Mouse (Mus musculus): ENCODE data around the gene Gm42791.

Gene Gm42791

GRCm38 (mm10) chr5:148994706-148995414, at the start of gene Gm42791:
Gm42791 (minus strand) TSS chr5:148995147.
- peak; percentile 92 to 95 for DNase-seq

DNA sequence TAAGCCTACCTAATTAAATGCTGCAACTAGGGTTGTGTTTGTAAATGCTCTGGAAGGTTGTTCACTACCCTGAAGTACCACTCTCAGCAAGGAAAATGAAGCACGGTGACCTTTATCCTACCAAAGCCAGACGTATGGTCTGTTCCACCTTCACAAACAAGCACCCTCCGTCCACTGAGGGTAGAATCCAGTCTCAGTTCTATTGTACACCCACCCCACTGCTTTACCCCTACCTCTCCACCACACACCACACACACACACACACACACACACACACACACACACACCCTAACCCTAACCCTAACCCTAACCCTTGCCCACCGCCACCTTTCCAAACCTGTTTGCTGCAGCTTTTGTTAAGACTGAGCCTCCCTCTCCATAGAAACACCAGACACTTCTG, 49.1 kb upstream of the Gm42791 start:
- DNase-seq = no peak

- no peak for DNase-seq
Measured at GRCm38 (mm10) chr5:149043240-149043639, 48.3 kb upstream of the Gm42791 start.

GRCm38 (mm10) chr5:149039825-149040224, 44.9 kb upstream of the Gm42791 start:
- DNase-seq = peak in 1 of 2 experiments; percentile 55

- DNase-seq = peak; percentile 42 to 64
Measured at GRCm38 (mm10) chr5:149037729-149038128, 42.8 kb upstream of the Gm42791 start.

GRCm38 (mm10) chr5:149036920-149037319, 42.0 kb upstream of the Gm42791 start:
- DNase-seq = no peak

- no peak for DNase-seq
Measured at GRCm38 (mm10) chr5:149032438-149032837, 37.5 kb upstream of the Gm42791 start.

DNA sequence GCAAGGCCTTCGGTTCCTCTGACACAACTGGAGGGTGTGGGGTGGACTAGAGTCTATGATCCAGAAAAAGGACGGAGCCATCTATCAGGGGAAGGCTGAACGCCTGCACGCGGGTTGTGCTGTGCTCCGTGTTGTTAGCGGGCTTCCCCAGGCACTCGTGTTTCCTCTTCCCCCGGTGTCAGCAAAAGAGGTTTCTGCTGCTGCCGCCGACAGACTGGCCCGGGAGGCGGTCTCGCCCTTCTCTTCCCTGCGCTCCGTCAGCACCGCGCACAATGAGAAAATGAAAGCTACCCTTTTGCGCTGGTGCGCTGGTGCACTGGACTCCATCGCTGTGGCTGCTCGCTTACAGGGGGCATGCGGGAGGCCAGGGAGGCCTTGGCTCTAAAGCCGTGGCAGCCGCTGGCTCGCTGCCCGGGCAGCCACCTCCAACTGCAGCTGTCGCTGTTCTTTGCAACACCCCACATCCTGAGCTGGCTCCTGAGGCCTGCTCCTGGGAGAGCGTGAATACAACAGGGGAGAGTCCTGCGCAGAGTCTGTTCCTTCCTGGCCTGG, 36.3 kb upstream of the Gm42791 start:
- peak; percentile 70 to 85 for DNase-seq

DNA sequence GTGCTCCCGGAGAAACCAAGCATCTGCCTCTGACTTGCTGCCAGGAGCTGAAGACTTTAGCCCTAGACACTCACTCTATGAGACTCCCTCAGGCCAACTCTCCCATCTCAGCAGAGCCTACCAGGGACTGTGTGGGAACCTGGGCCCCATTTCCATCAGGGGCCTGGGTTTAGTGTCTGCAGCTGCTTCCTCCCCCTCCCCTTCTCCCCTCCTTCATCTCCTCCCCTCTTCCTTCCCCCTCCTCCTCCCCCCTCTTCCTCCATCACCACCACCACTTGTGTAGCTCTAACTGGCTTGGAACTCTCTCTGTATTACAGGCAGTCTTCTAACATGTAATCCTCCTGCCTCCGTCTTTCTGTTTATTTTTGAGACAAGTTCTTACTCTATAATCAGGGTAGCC, 35.2 kb upstream of the Gm42791 start:
- DNase-seq = no peak

- no peak for DNase-seq
Measured at GRCm38 (mm10) chr5:149028394-149028793, 33.4 kb upstream of the Gm42791 start.

- no peak for DNase-seq
Measured at GRCm38 (mm10) chr5:149027389-149027788, 32.4 kb upstream of the Gm42791 start.

- DNase-seq = no peak
Measured at GRCm38 (mm10) chr5:149021120-149021519, 26.2 kb upstream of the Gm42791 start.

- DNase-seq = peak in 1 of 2 experiments; percentile 48
Measured at GRCm38 (mm10) chr5:149020681-149021062, 25.7 kb upstream of the Gm42791 start.

- DNase-seq = no peak
Measured at GRCm38 (mm10) chr5:149020059-149020680, 25.2 kb upstream of the Gm42791 start.

- no peak for DNase-seq
Measured at GRCm38 (mm10) chr5:149017666-149018415, 22.9 kb upstream of the Gm42791 start.

DNA sequence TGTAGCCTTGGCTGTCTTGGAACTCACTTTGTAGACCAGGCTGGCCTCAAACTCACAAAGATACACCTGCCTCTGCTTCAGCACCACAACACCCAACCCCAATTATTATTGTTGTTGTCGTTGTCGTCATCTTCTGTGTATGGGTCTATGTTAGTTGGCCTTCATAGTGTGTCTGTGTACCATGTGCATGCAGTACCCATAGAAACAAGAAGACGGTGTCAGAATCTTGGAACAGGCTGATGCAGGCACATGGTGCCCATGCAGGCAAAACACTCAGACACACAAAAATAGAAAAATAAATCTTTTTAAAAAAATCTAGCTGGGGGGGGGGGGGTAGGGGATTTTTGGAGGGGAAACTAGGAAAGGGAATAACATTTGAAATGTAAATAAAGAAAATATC, 22.2 kb upstream of the Gm42791 start:
- DNase-seq = no peak

GRCm38 (mm10) chr5:149016261-149016660, 21.3 kb upstream of the Gm42791 start:
- no peak for DNase-seq

DNA sequence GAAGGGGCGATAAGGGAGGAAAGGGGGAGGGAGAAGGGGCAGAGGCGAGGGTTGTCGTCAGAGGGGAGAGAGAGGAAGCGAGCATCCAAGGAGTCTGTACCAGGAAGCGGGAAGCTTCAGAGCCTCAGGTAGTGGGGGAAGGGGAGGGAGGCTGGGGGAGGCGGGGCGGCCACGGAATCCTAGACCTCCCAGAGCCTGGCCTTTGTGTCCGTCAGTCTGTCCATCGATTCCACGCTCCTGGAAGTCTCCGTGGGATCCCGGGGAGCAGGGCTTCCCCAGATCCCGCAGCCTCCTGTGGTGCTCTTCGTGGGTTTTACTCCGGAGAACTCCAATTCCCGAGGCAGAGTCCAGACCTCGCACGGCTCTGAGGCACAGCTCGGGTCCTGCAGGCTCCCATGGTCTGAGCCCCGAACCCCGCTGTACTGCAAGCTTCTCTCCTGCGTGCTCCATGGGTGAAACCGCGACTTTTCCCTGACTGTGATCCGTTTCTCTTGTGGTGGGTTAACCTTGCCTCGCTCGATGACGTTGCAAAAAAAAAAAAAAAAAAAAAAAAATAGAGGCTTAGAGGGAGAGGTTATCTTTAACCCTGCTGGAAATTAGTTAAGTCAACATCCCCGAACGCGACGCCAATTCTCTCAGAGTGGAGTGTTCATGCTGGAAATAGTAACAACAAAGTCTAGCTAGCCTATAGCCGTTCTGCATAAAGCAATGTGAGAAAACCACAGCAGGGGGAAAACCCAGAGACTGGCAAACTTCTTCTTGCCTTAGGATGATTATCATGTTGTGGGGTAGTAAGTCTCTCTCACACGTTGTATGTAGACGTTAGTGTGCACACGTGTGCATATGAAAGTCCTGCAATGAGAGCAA, 20.6 kb upstream of the Gm42791 start:
- no peak for DNase-seq

DNA sequence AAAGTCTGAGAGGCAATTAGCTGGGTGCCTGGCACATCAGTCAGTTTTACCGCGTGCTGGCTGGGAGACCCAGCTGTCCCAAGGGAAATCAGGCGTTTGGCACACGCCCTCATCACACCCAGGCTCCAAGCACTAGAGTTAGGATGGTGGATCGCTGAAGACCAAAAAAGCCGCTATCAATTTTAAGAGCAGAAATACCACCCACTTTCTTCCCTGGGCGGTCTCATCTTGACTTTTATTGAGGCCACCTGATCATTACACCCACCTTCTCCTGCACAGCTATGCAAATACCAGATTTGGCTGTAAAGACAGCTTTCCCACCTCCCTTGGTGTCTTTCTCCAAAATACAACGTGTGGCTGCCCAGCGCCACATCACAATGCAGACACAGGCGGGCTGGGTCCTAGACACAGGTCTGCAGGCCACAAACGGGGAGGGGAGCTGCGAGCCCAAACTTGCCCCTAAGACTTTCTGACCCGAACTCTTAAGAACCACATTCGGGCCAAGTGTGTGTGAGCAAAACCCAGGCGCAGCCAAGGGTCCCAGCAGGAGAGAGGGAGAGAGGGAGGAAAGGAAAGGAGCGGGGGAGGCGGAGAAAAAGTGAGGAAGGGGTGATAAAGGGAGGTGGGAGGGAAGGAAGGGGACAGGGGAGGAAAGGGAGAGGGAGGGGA, 19.8 kb upstream of the Gm42791 start:
- no peak for DNase-seq

DNA sequence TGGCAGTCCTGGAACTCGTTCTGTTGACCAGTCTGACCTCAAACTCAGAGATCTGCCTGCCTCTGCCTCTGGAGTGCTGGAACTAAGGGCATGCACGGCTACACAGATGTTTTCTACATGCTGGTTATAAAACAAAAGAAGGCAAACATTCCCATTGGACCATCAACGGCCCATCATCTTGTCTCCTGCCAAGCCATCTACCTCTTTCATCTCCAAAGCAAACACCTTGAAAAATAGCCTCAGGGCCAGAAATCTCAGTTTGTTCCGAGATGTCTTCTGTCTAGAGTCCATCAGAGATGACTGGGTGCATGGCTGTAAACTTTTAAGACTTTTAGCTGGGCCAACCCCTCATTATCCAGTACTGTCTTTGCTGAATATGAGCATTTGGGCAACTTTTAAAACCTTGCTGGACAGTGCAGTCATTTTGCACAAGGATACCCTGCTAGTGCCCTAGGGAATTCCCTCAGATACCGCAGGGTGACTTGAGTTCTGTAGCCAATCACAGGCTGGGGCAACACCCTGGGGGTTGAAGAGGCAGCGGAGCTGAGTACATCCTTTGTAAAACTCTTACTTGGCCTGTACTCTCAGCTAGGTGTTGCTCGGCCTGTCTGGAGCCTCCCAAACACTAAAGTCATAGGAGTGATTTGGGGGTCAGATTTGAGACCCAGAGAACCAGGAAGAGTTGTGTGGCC, 19.0 kb upstream of the Gm42791 start:
- DNase-seq = no peak

GRCm38 (mm10) chr5:149009111-149009510, 14.2 kb upstream of the Gm42791 start:
- DNase-seq = no peak

Data from lung, postnatal 4 days (tissue).